24 mouse cellular contexts compared by ENCODE assay signal in the genomic region with DNA sequence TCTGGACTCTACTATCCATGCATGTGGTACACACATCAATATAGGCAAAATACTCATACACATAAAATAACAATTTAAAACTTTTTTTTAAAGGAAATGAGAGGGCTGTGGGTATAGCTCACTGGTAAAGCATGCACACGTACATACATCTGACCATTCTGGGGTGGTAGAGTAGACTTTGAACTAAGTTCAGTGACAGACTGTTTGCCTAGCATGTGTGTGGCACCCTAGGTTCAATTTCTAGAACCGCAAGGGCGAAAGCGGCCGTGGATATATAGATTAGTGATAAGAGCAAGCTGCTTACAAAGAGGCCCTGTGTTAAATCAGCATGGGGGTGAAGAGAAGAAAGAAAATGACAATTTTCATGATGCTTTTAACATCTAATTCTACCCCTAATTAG. TPM values are rescaled to one million over a fixed set of nuclear protein-coding genes. Genes with fewer than 3 reads are reported as not detected.
A peak's percentile ranks its signal among the peaks of the same experiment; 100 is the strongest.
DNase-seq lines count a peak whose midpoint lies in the region; ATAC-seq lines count a peak whose summit lies in the region.
"Had no signal": no experiment of that assay in that cellular context is flagged by ENCODE, and none has a peak within 500 bp of the region (broad histone marks: within the 10 kb centered on the region; RNA-seq: fewer than 3 reads in every experiment).

No protein-coding gene starts in this region.

- WGBS in intestine, embryonic 16.5 days: 57% methylated on average over 5 of the region's 5 CpGs
- 87% methylated on average over 5 of the region's 5 CpGs for WGBS in stomach, embryonic 16.5 days

- no peaks in the 10 kb centered on the region for H3K4me1 ChIP-seq in intestine, embryonic 16.5 days (ENCODE audit: control insufficient read depth, insufficient read depth, low read length)
- H3K4me1 ChIP-seq in stomach, embryonic 16.5 days (ENCODE audit: control insufficient read depth, insufficient read depth, low read length): no peaks in the 10 kb centered on the region
- H3K4me1 ChIP-seq: embryonic facial prominence, embryonic 10.5 days; embryonic facial prominence, embryonic 12.5 days; forebrain, embryonic 13.5 days; forebrain, embryonic 15.5 days had no signal

- peak; percentile 48 for DNase-seq in A20 (ENCODE audit: low read depth, low spot score)
- DNase-seq in lung, postnatal 4 days: no peak
- DNase-seq in layer of hippocampus, adult 11-12 months (ENCODE audit: low spot score): no peak
- no peak for DNase-seq in adrenal gland, postnatal 36 days
- DNase-seq: adrenal gland, adult 2 months; adrenal gland, postnatal 10 days; adrenal gland, postnatal 25 days; cerebellum, adult 11-12 months; cerebellum, adult 2 months; cerebellum, adult 9-10 months; cerebellum, postnatal 10 days; cerebellum, postnatal 25 days; forebrain, postnatal 0 days had no signal

- H3K9me3 ChIP-seq in intestine, embryonic 16.5 days (ENCODE audit: control insufficient read depth, low read length): no peaks in the 10 kb centered on the region
- no peaks in the 10 kb centered on the region for H3K9me3 ChIP-seq in stomach, embryonic 16.5 days (replicated peaks; ENCODE audit: control insufficient read depth, low read length)
- H3K9me3 ChIP-seq: embryonic facial prominence, embryonic 10.5 days; embryonic facial prominence, embryonic 12.5 days; forebrain, embryonic 13.5 days; forebrain, embryonic 15.5 days had no signal

- no peaks in the 10 kb centered on the region for H3K27me3 ChIP-seq in intestine, embryonic 16.5 days (replicated peaks; ENCODE audit: control insufficient read depth, insufficient read depth, low read length)
- H3K27me3 ChIP-seq in stomach, embryonic 16.5 days (ENCODE audit: control insufficient read depth, insufficient read depth, low read length): no peaks in the 10 kb centered on the region
- H3K27me3 ChIP-seq: embryonic facial prominence, embryonic 12.5 days; forebrain, embryonic 13.5 days; forebrain, embryonic 15.5 days had no signal

- H3K9ac ChIP-seq in intestine, embryonic 16.5 days (ENCODE audit: low read depth, low read length): no peak overlapping the region
- H3K9ac ChIP-seq in stomach, embryonic 16.5 days (ENCODE audit: low read length): no peak overlapping the region
- H3K9ac ChIP-seq: embryonic facial prominence, embryonic 12.5 days; forebrain, embryonic 13.5 days; forebrain, embryonic 15.5 days; forebrain, postnatal 0 days had no signal

- peak; percentile 89 for ATAC-seq in intestine, embryonic 16.5 days
- peak; percentile 60; the same call in 1 of the 2 replicates for ATAC-seq in stomach, embryonic 16.5 days (ENCODE audit: insufficient read depth, low FRiP score)
- ATAC-seq: forebrain, embryonic 13.5 days; forebrain, embryonic 15.5 days; forebrain, postnatal 0 days had no signal

- H3K27ac ChIP-seq in intestine, embryonic 16.5 days (ENCODE audit: low read length): no peak overlapping the region
- no peak overlapping the region for H3K27ac ChIP-seq in stomach, embryonic 16.5 days (ENCODE audit: low read length)
- H3K27ac ChIP-seq: embryonic facial prominence, embryonic 10.5 days; embryonic facial prominence, embryonic 12.5 days; forebrain, embryonic 13.5 days; forebrain, embryonic 15.5 days had no signal

- peaks cover 9% of the 10 kb centered on the region for H3K36me3 ChIP-seq in intestine, embryonic 16.5 days (ENCODE audit: control insufficient read depth, insufficient read depth, low read length)
- H3K36me3 ChIP-seq in stomach, embryonic 16.5 days (ENCODE audit: control insufficient read depth, insufficient read depth, low read length): 0 out of 2 replicates have a peak, but pooled peaks cover 12% of the 10 kb centered on the region

- no peak overlapping the region for H3K4me3 ChIP-seq in intestine, embryonic 16.5 days (ENCODE audit: low read length)
- no peak overlapping the region for H3K4me3 ChIP-seq in stomach, embryonic 16.5 days (replicated peaks; ENCODE audit: low read length)
- H3K4me3 ChIP-seq: embryonic facial prominence, embryonic 10.5 days; embryonic facial prominence, embryonic 12.5 days; forebrain, embryonic 13.5 days; forebrain, embryonic 15.5 days had no signal

- no peak overlapping the region for H3K4me2 ChIP-seq in intestine, embryonic 16.5 days (ENCODE audit: low read depth, low read length)
- H3K4me2 ChIP-seq in stomach, embryonic 16.5 days (ENCODE audit: low read depth, low read length): no peak overlapping the region
- H3K4me2 ChIP-seq: embryonic facial prominence, embryonic 12.5 days; forebrain, embryonic 13.5 days; forebrain, embryonic 15.5 days had no signal

RNA-seq across cellular contexts. Expression of a gene that starts 27.8 kb away (rescaled TPM):
- polyA plus RNA-seq in intestine, embryonic 16.5 days (2015; fragmentation: Nextera tagmentation; extraction: Ambion mirVana): not detected in 2 replicates
- polyA plus RNA-seq in stomach, embryonic 16.5 days (2015; fragmentation: Nextera tagmentation; extraction: Ambion mirVana): not detected in 2 replicates
- total RNA-seq in adrenal gland, postnatal 36 days (2021): not detected
- total RNA-seq: adrenal gland, adult 2 months; adrenal gland, postnatal 10 days; adrenal gland, postnatal 25 days; ES-E14; forebrain, postnatal 0 days; MEL had no signal
- polyA plus RNA-seq: adrenal gland, adult 2 months; C2C12; embryonic facial prominence, embryonic 10.5 days; embryonic facial prominence, embryonic 12.5 days; embryonic facial prominence, embryonic 14.5 days; forebrain, embryonic 11.5 days; forebrain, embryonic 13.5 days; forebrain, embryonic 15.5 days; forebrain, postnatal 0 days had no signal
